25 mouse cellular contexts compared by ENCODE assay signal in the genomic region with DNA sequence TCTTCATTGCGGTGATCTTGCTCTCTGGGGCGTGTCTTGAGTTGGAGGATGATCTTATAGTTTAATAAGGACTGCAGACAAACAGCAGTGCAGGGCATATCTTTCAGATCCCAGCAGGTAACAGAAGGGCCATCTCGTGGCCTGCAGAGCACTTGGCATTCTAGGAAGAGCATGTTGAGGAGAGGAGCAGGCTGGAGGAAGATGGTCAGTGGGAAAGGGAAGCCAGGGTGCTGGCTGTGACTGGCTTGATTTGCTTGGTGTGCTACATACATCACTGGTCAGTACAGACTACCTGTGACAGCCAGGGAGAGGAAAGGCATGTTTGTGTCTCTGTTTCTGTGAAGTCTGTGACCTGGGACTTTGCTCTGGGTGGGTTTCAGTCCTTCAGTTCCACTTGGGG.
DNase-seq lines count a peak whose midpoint lies in the region; ATAC-seq lines count a peak whose summit lies in the region.
"Had no signal": no experiment of that assay in that cellular context is flagged by ENCODE, and none has a peak within 500 bp of the region (broad histone marks: within the 10 kb centered on the region; RNA-seq: fewer than 3 reads in every experiment).

No protein-coding gene starts in this region.

- H3K4me2 ChIP-seq in heart, embryonic 13.5 days: no peak overlapping the region
- no peak overlapping the region for H3K4me2 ChIP-seq in heart, embryonic 11.5 days
- no peak overlapping the region for H3K4me2 ChIP-seq in intestine, embryonic 16.5 days (ENCODE audit: low read depth, low read length)
- H3K4me2 ChIP-seq: hindbrain, embryonic 15.5 days; intestine, embryonic 15.5 days; liver, embryonic 15.5 days; lung, embryonic 15.5 days; midbrain, embryonic 15.5 days; neural tube, embryonic 12.5 days had no signal

- peak; percentile 68 for DNase-seq in brain, adult 2 months (ENCODE audit: low read depth, low spot score)
- DNase-seq in cerebellum, adult 11-12 months: peak; percentile 49
- peak; percentile 53 to 70 for DNase-seq in cerebellum, postnatal 10 days
- DNase-seq in layer of hippocampus, postnatal 14 days (ENCODE audit: low spot score in 2 of 2): no peak
- DNase-seq: adrenal gland, postnatal 36 days; B cell, adult 2 months; heart, adult 18-20 months; heart, postnatal 36 days; liver; lung, postnatal 36 days; right cerebral cortex, postnatal 14 days had no signal

- WGBS in heart, embryonic 13.5 days: 60% methylated on average over 3 of the region's 3 CpGs
- 71% methylated on average over 3 of the region's 3 CpGs for WGBS in heart, embryonic 11.5 days (ENCODE audit: insufficient replicate concordance)
- WGBS in intestine, embryonic 16.5 days: 74% methylated on average over 3 of the region's 3 CpGs

- H3K9ac ChIP-seq in heart, embryonic 13.5 days: peak overlapping the region; percentile 2; the same call in 1 of the 2 replicates
- H3K9ac ChIP-seq in heart, embryonic 11.5 days (ENCODE audit: low read depth, low read length): no peak overlapping the region
- H3K9ac ChIP-seq in intestine, embryonic 16.5 days (ENCODE audit: low read depth, low read length): no peak overlapping the region
- H3K9ac ChIP-seq: hindbrain, embryonic 15.5 days; intestine, embryonic 15.5 days; liver, embryonic 15.5 days; lung, embryonic 15.5 days; midbrain, embryonic 15.5 days; neural tube, embryonic 12.5 days had no signal

- no peaks in the 10 kb centered on the region for H3K36me3 ChIP-seq in heart, embryonic 13.5 days
- H3K36me3 ChIP-seq in heart, embryonic 11.5 days (ENCODE audit: control insufficient read depth, insufficient read depth, low read length): no peaks in the 10 kb centered on the region
- no peaks in the 10 kb centered on the region for H3K36me3 ChIP-seq in intestine, embryonic 16.5 days (ENCODE audit: control insufficient read depth, insufficient read depth, low read length)
- H3K36me3 ChIP-seq: G1E; hindbrain, embryonic 15.5 days; intestine, embryonic 15.5 days; limb, embryonic 10.5 days; liver, embryonic 15.5 days; lung, embryonic 15.5 days; midbrain, embryonic 15.5 days; neural tube, embryonic 12.5 days had no signal

- H3K4me3 ChIP-seq in heart, embryonic 13.5 days: no peak overlapping the region
- no peak overlapping the region for H3K4me3 ChIP-seq in heart, embryonic 11.5 days (ENCODE audit: low read depth, low read length)
- H3K4me3 ChIP-seq in intestine, embryonic 16.5 days (ENCODE audit: low read length): no peak overlapping the region
- H3K4me3 ChIP-seq: hindbrain, embryonic 15.5 days; intestine, embryonic 15.5 days; limb, embryonic 10.5 days; liver, embryonic 15.5 days; lung, embryonic 15.5 days; midbrain, embryonic 15.5 days; neural tube, embryonic 12.5 days had no signal

- no peak for ATAC-seq in heart, embryonic 13.5 days (ENCODE audit: extremely low read depth, insufficient number of reproducible peaks, low FRiP score, low TSS enrichment)
- ATAC-seq in heart, embryonic 11.5 days (replicated peaks; ENCODE audit: insufficient number of reproducible peaks, low FRiP score, low TSS enrichment): no peak
- no peak for ATAC-seq in granulocyte monocyte progenitor cell, adult 5-6 weeks (replicated peaks; ENCODE audit: poor library complexity, severe bottlenecking)
- no peak for ATAC-seq in intestine, embryonic 16.5 days
- ATAC-seq: intestine, embryonic 15.5 days; midbrain, embryonic 15.5 days; Patski had no signal

- no peaks in the 10 kb centered on the region for H3K27me3 ChIP-seq in heart, embryonic 13.5 days (replicated peaks)
- no peaks in the 10 kb centered on the region for H3K27me3 ChIP-seq in heart, embryonic 11.5 days (ENCODE audit: control insufficient read depth, insufficient read depth, low read length)
- H3K27me3 ChIP-seq in intestine, embryonic 16.5 days (replicated peaks; ENCODE audit: control insufficient read depth, insufficient read depth, low read length): no peaks in the 10 kb centered on the region
- H3K27me3 ChIP-seq: CH12.LX; hindbrain, embryonic 15.5 days; intestine, embryonic 15.5 days; liver, embryonic 15.5 days; lung, embryonic 15.5 days; midbrain, embryonic 15.5 days; neural tube, embryonic 12.5 days; Patski had no signal

- H3K4me1 ChIP-seq in heart, embryonic 13.5 days: peaks cover 84% of the 10 kb centered on the region
- H3K4me1 ChIP-seq in heart, embryonic 11.5 days (ENCODE audit: control insufficient read depth, insufficient read depth, low read length): peaks cover 72% of the 10 kb centered on the region
- H3K4me1 ChIP-seq in intestine, embryonic 16.5 days (ENCODE audit: control insufficient read depth, insufficient read depth, low read length): peaks cover 14% of the 10 kb centered on the region

- peak overlapping the region; percentile 51 for H3K27ac ChIP-seq in heart, embryonic 13.5 days (replicated peaks)
- H3K27ac ChIP-seq in heart, embryonic 11.5 days (ENCODE audit: low read depth, low read length): no peak overlapping the region
- no peak overlapping the region for H3K27ac ChIP-seq in intestine, embryonic 16.5 days (ENCODE audit: low read length)
- H3K27ac ChIP-seq: hindbrain, embryonic 15.5 days; intestine, embryonic 15.5 days; limb, embryonic 10.5 days; liver, embryonic 15.5 days; midbrain, embryonic 15.5 days; neural tube, embryonic 12.5 days had no signal

- H3K9me3 ChIP-seq in heart, embryonic 13.5 days: no peaks in the 10 kb centered on the region
- H3K9me3 ChIP-seq in heart, embryonic 11.5 days (replicated peaks; ENCODE audit: control insufficient read depth, low read length): no peaks in the 10 kb centered on the region
- no peaks in the 10 kb centered on the region for H3K9me3 ChIP-seq in intestine, embryonic 16.5 days (ENCODE audit: control insufficient read depth, low read length)
- H3K9me3 ChIP-seq: hindbrain, embryonic 15.5 days; intestine, embryonic 15.5 days; limb, embryonic 10.5 days; liver, embryonic 15.5 days; lung, embryonic 15.5 days; midbrain, embryonic 15.5 days; neural tube, embryonic 12.5 days had no signal

Comparison
In these comparisons a context has a peak if more than half of its experiments do, and no peak if none do; other contexts are left out.
1. DNase-seq: peak in brain, adult 2 months (single experiment), cerebellum, adult 11-12 months (single experiment) and cerebellum, postnatal 10 days (2 of 2); none in layer of hippocampus, postnatal 14 days (0 of 2).